Mouse (Mus musculus): ENCODE results near the gene Cyp2c23.

- TF ChIP-seq POLR2A (IDR thresholded peaks at IDR 0.05; ENCODE audit: borderline replicate concordance, low read depth, low read length) (no peak), CTCF (IDR thresholded peaks at IDR 0.05; ENCODE audit: low read depth, low read length) (no peak)
Measured at GRCm38 (mm10) chr19:44042121-44042520, 13.1 kb upstream of the Cyp2c23 start.

All from bone marrow macrophage, adult 2 months (primary cell).